In the genomic region with DNA sequence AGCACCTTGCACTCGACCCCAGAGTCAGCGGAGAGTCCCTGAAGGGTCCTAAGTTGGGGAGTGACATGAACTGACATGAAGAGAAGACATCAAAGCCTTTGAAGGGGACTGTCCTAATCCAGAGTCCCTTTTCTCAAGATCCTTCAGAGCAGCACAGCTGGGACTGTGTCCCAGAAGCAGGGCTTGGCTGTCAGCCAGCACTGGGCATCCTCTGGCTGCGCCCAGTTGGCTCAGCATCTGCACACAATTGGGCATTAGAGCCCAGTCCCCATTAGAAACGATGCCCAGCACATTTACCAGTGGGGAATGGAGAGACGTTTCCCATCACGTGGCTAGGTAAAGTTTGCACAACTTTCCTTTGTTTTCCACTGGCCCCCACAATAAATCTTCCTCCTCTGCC, we compare ENCODE assay signal across 8 mouse cellular contexts.
DNase-seq lines count a peak whose midpoint lies in the region; TF ChIP-seq lines count a peak whose summit lies in the region.

No protein-coding gene starts in this region.

- peak; percentile 6 for DNase-seq in cerebellum, adult 11 months
- no peak for DNase-seq in cerebellum, adult 9-10 months
- DNase-seq in kidney, postnatal 10 days = peak; percentile 50
- DNase-seq in kidney, adult 8-10 months = no peak
- DNase-seq in brain, embryonic 14.5 days (ENCODE audit: low read depth) = peak; percentile 48
- peak; percentile 26 for DNase-seq in lung, postnatal 36 days
- no peak for DNase-seq in frontal cortex, postnatal 25 days (ENCODE audit: low spot score in 2 of 2)
- DNase-seq in spleen, postnatal 10 days (ENCODE audit: low spot score in 2 of 2) = no peak

- TF ChIP-seq POLR2A in brain, embryonic 14.5 days (IDR thresholded peaks at IDR 0.05; ENCODE audit: borderline replicate concordance, extremely low read depth, insufficient read depth, insufficient read length, poor library complexity, severe bottlenecking) = no peak

- TF ChIP-seq CTCF in brain, embryonic 14.5 days (IDR thresholded peaks at IDR 0.05; ENCODE audit: borderline replicate concordance, extremely low read depth, insufficient read depth, insufficient read length) = no peak

Comparison
In these comparisons a context has a peak if more than half of its experiments do, and no peak if none do; other contexts are left out.
1. DNase-seq: peak in cerebellum, adult 11 months (single experiment), kidney, postnatal 10 days (single experiment), brain, embryonic 14.5 days (single experiment) and lung, postnatal 36 days (single experiment); none in cerebellum, adult 9-10 months (single experiment), kidney, adult 8-10 months (0 of 2), frontal cortex, postnatal 25 days (0 of 2) and spleen, postnatal 10 days (0 of 2).